Mouse (Mus musculus): ENCODE results near the gene Stx19.

Gene Stx19

GRCm38 (mm10) chr16:62814491-62814890, at the start of gene Stx19:
Stx19 (plus strand) TSS chr16:62814676.
- WGBS = 87% methylated on average over 5 of the region's 5 CpGs

- 67% methylated on average over 4 of the region's 4 CpGs for WGBS
Observed at GRCm38 (mm10) chr16:62773462-62773861, 41.0 kb upstream of the Stx19 start.

GRCm38 (mm10) chr16:62776034-62776433, 38.4 kb upstream of the Stx19 start:
- 77% methylated on average over 11 of the region's 11 CpGs for WGBS

GRCm38 (mm10) chr16:62778282-62778681, 36.2 kb upstream of the Stx19 start:
- 91% methylated on average over 10 of the region's 10 CpGs for WGBS

GRCm38 (mm10) chr16:62782229-62782628, 32.2 kb upstream of the Stx19 start:
- 39% methylated on average over 5 of the region's 5 CpGs for WGBS

- WGBS = under 1% methylated on average over 41 of the region's 41 CpGs
Observed at GRCm38 (mm10) chr16:62786621-62787331, 27.7 kb upstream of the Stx19 start, which contains the start of gene Nsun3. Nsun3 (minus strand) TSS chr16:62786818.

- 82% methylated on average over 1 of the region's 1 CpGs for WGBS
Observed at GRCm38 (mm10) chr16:62796608-62797007, 17.9 kb upstream of the Stx19 start.

- 74% methylated on average over 3 of the region's 3 CpGs for WGBS
Observed at GRCm38 (mm10) chr16:62798808-62799207, 15.7 kb upstream of the Stx19 start.

GRCm38 (mm10) chr16:62799426-62799825, 15.1 kb upstream of the Stx19 start:
- whole genome bisulfite sequencing = 88% methylated on average over 4 of the region's 4 CpGs

- 88% methylated on average over 3 of the region's 3 CpGs for WGBS
Observed at GRCm38 (mm10) chr16:62799839-62800238, 14.6 kb upstream of the Stx19 start.

GRCm38 (mm10) chr16:62804621-62805020, 9.9 kb upstream of the Stx19 start:
- 67% methylated on average over 3 of the region's 3 CpGs for WGBS

- 61% methylated on average over 8 of the region's 8 CpGs for WGBS
Observed at GRCm38 (mm10) chr16:62807249-62807979, 7.1 kb upstream of the Stx19 start.

GRCm38 (mm10) chr16:62810855-62811254, 3.6 kb upstream of the Stx19 start:
- 95% methylated on average over 4 of the region's 4 CpGs for whole genome bisulfite sequencing

GRCm38 (mm10) chr16:62813790-62814189, 686 bp upstream of the Stx19 start:
- WGBS = 47% methylated on average over 5 of the region's 5 CpGs

- WGBS = 72% methylated on average over 6 of the region's 6 CpGs
Observed at GRCm38 (mm10) chr16:62822472-62822871, 8.0 kb downstream of the Stx19 start.

GRCm38 (mm10) chr16:62826156-62827001, 11.9 kb downstream of the Stx19 start:
- WGBS = 67% methylated on average over 12 of the region's 12 CpGs

GRCm38 (mm10) chr16:62832027-62832426, 17.6 kb downstream of the Stx19 start:
- WGBS = 68% methylated on average over 2 of the region's 2 CpGs

GRCm38 (mm10) chr16:62832481-62832880, 18.0 kb downstream of the Stx19 start:
- WGBS = 39% methylated on average over 4 of the region's 4 CpGs

GRCm38 (mm10) chr16:62834016-62834735, 19.7 kb downstream of the Stx19 start:
- 77% methylated on average over 3 of the region's 3 CpGs for WGBS

- 66% methylated on average over 6 of the region's 6 CpGs for WGBS
Observed at GRCm38 (mm10) chr16:62845341-62845740, 30.9 kb downstream of the Stx19 start.

All from cerebral cortex, adult 2 months (tissue).